Mouse (Mus musculus) heart, embryonic 12.5 days (tissue): ENCODE data around the gene Plcl2. TPM values are rescaled to one million over a fixed set of nuclear protein-coding genes. Genes with fewer than 3 reads are reported as not detected.

Experiments used
- ATAC-seq: fragments of 200-750 bp; cut with Nextera tagmentation; 2 replicates; pipeline ENCODE4 v1.8.0; 2017; ENCODE audit warnings: moderate TSS enrichment, moderate library complexity; ENCODE audit not compliant: insufficient number of reproducible peaks, low FRiP score
- H3K27ac ChIP-seq: fragments of 300-500 bp; sonication (generic); 2 replicates; pipeline ENCODE4 v1.5.1; 2016; ENCODE audit warnings: mild to moderate bottlenecking, moderate library complexity; ENCODE audit not compliant: poor library complexity, severe bottlenecking
- H3K27me3 ChIP-seq: fragments of 300-500 bp; sonication (generic); replicated peaks from 2 replicates; pipeline ENCODE4 v1.6.1; 2016; ENCODE audit warnings: mild to moderate bottlenecking, moderate library complexity
- H3K36me3 ChIP-seq: fragments of 300-500 bp; sonication (generic); 2 replicates; pipeline ENCODE4 v1.6.1; 2016; ENCODE audit warnings: mild to moderate bottlenecking, moderate library complexity
- H3K4me1 ChIP-seq: fragments of 300-500 bp; sonication (generic); replicated peaks from 2 replicates; pipeline ENCODE4 v1.6.1; 2016; ENCODE audit warnings: mild to moderate bottlenecking
- H3K4me2 ChIP-seq: fragments of 300-500 bp; sonication (generic); 2 replicates; pipeline ENCODE4 v1.6.1; 2016; ENCODE audit warnings: mild to moderate bottlenecking, moderate library complexity
- H3K4me3 ChIP-seq: fragments of 300-500 bp; sonication (generic); 2 replicates; pipeline ENCODE4 v1.5.1; 2016; ENCODE audit warnings: mild to moderate bottlenecking
- H3K9ac ChIP-seq: fragments of 300-500 bp; sonication (generic); 2 replicates; pipeline ENCODE4 v1.6.1; 2016; ENCODE audit warnings: mild to moderate bottlenecking, moderate library complexity
- H3K9me3 ChIP-seq: fragments of 300-500 bp; sonication (generic); replicated peaks from 2 replicates; pipeline ENCODE4 v1.6.1; 2016; ENCODE audit warnings: mild to moderate bottlenecking, moderate library complexity
- WGBS: fragments of 180-500 bp; shearing (Covaris S2); methylation state at CpG from one replicate; pipeline ENCODE4 v1.1.7; 2016; 5-methylcytosine and 5-hydroxymethylcytosine counted together
- polyA plus RNA-seq: library from polyadenylated mRNA; unstranded; fragments of >200 nt; fragmentation: Nextera tagmentation; extraction: Ambion mirVana; gene quantifications from 2 replicates; pipeline ENCODE4 v1.2.1, GENCODE M21; 2016

Plcl2 gene
- polyA plus RNA-seq, 1 experiment from 2014 or later = 4.6 TPM

GRCm38 (mm10) chr17:50650535-50651223 lies 141.5 kb downstream of the Plcl2 start:
- WGBS = 91% methylated on average over 14 of the region's 14 CpGs
- Histone ChIP-seq H3K4me1 (peaks cover 13% of the 10 kb centered on the region), H3K27ac (no peak overlapping the region), H3K4me2 (no peak overlapping the region), H3K36me3 (peaks cover 4% of the 10 kb centered on the region; the same call in 1 of the 2 replicates), H3K9ac (no peak overlapping the region), H3K9me3 (peaks cover 14% of the 10 kb centered on the region; the same call in 1 of the 2 replicates), H3K4me3 (no peak overlapping the region), H3K27me3 (no peaks in the 10 kb centered on the region)
- ATAC-seq = no peak

GRCm38 (mm10) chr17:50654741-50655415 lies 145.7 kb downstream of the Plcl2 start:
- peaks cover 23% of the 10 kb centered on the region for H3K4me1 ChIP-seq
- H3K9me3 ChIP-seq = no peaks in the 10 kb centered on the region
- no peak overlapping the region for H3K4me3 ChIP-seq
- 32% methylated on average over 5 of the region's 5 CpGs for WGBS
- H3K4me2 ChIP-seq = peak overlapping the region; percentile 25; the same call in 1 of the 2 replicates
- H3K27me3 ChIP-seq = no peaks in the 10 kb centered on the region
- ATAC-seq = no peak
- peak overlapping the region; percentile 79 for H3K27ac ChIP-seq
- H3K36me3 ChIP-seq = no peaks in the 10 kb centered on the region
- no peak overlapping the region for H3K9ac ChIP-seq

- peak; percentile 68 for ATAC-seq
- peak overlapping the region; percentile 79 for H3K27ac ChIP-seq
- whole genome bisulfite sequencing = 13% methylated on average over 4 of the region's 4 CpGs
Observed at GRCm38 (mm10) chr17:50655416-50655776, 146.2 kb downstream of the Plcl2 start.

GRCm38 (mm10) chr17:50657321-50657720 lies 148.1 kb downstream of the Plcl2 start:
- Histone ChIP-seq H3K36me3 (no peaks in the 10 kb centered on the region), H3K4me3 (no peak overlapping the region), H3K9me3 (no peaks in the 10 kb centered on the region), H3K4me1 (peaks cover 23% of the 10 kb centered on the region), H3K4me2 (no peak overlapping the region), H3K9ac (no peak overlapping the region), H3K27ac (no peak overlapping the region), H3K27me3 (no peaks in the 10 kb centered on the region)
- no peak for ATAC-seq

More at GRCm38 (mm10) chr17:50655416-50655776, 146.2 kb downstream of the Plcl2 start:
- no peaks in the 10 kb centered on the region for H3K36me3 ChIP-seq
- H3K4me1 ChIP-seq = peaks cover 23% of the 10 kb centered on the region
- H3K4me3 ChIP-seq = no peak overlapping the region
- peak overlapping the region; percentile 25; the same call in 1 of the 2 replicates for H3K4me2 ChIP-seq
- no peaks in the 10 kb centered on the region for H3K9me3 ChIP-seq
- H3K9ac ChIP-seq = no peak overlapping the region
- no peaks in the 10 kb centered on the region for H3K27me3 ChIP-seq

GRCm38 (mm10) chr17:50658901-50659300 lies 149.7 kb downstream of the Plcl2 start:
- 96% methylated on average over 8 of the region's 8 CpGs for WGBS
- no peak overlapping the region for H3K9ac ChIP-seq
- no peaks in the 10 kb centered on the region for H3K36me3 ChIP-seq
- H3K27me3 ChIP-seq = no peaks in the 10 kb centered on the region
- no peak overlapping the region for H3K4me3 ChIP-seq
- peaks cover 23% of the 10 kb centered on the region for H3K4me1 ChIP-seq
- no peak for ATAC-seq
- H3K4me2 ChIP-seq = no peak overlapping the region
- no peak overlapping the region for H3K27ac ChIP-seq
- H3K9me3 ChIP-seq = no peaks in the 10 kb centered on the region

GRCm38 (mm10) chr17:50667596-50667995 lies 158.4 kb downstream of the Plcl2 start:
- no peak overlapping the region for H3K4me2 ChIP-seq
- no peak overlapping the region for H3K27ac ChIP-seq
- no peak overlapping the region for H3K9ac ChIP-seq
- ATAC-seq = no peak
- H3K27me3 ChIP-seq = no peaks in the 10 kb centered on the region
- H3K4me3 ChIP-seq = no peak overlapping the region
- peaks cover 6% of the 10 kb centered on the region for H3K9me3 ChIP-seq
- peaks cover 7% of the 10 kb centered on the region; the same call in 1 of the 2 replicates for H3K36me3 ChIP-seq
- 81% methylated on average over 9 of the region's 9 CpGs for WGBS
- H3K4me1 ChIP-seq = no peaks in the 10 kb centered on the region

- Histone ChIP-seq H3K9me3 (peaks cover 6% of the 10 kb centered on the region), H3K4me1 (no peaks in the 10 kb centered on the region), H3K4me2 (no peak overlapping the region), H3K36me3 (peaks cover 7% of the 10 kb centered on the region; the same call in 1 of the 2 replicates), H3K4me3 (no peak overlapping the region), H3K27ac (no peak overlapping the region), H3K9ac (no peak overlapping the region), H3K27me3 (no peaks in the 10 kb centered on the region)
- whole genome bisulfite sequencing = 74% methylated on average over 4 of the region's 4 CpGs
- ATAC-seq = no peak
Observed at GRCm38 (mm10) chr17:50668681-50669208, 159.5 kb downstream of the Plcl2 start.

GRCm38 (mm10) chr17:50671416-50671815 lies 162.2 kb downstream of the Plcl2 start:
- Histone ChIP-seq H3K4me2 (no peak overlapping the region), H3K9ac (no peak overlapping the region), H3K9me3 (no peaks in the 10 kb centered on the region), H3K4me3 (no peak overlapping the region), H3K4me1 (no peaks in the 10 kb centered on the region), H3K27ac (no peak overlapping the region), H3K27me3 (no peaks in the 10 kb centered on the region), H3K36me3 (no peaks in the 10 kb centered on the region)
- ATAC-seq = no peak
- whole genome bisulfite sequencing = 81% methylated on average over 5 of the region's 5 CpGs

- Histone ChIP-seq H3K4me3 (no peak overlapping the region), H3K27me3 (no peaks in the 10 kb centered on the region), H3K9me3 (no peaks in the 10 kb centered on the region), H3K27ac (no peak overlapping the region), H3K9ac (no peak overlapping the region), H3K36me3 (no peaks in the 10 kb centered on the region), H3K4me2 (no peak overlapping the region), H3K4me1 (peaks cover 22% of the 10 kb centered on the region)
- 85% methylated on average over 7 of the region's 7 CpGs for WGBS
- ATAC-seq = no peak
Observed at GRCm38 (mm10) chr17:50674580-50674979, 165.4 kb downstream of the Plcl2 start.

- ATAC-seq = no peak
- no peaks in the 10 kb centered on the region for H3K27me3 ChIP-seq
- 82% methylated on average over 11 of the region's 11 CpGs for WGBS
Observed at GRCm38 (mm10) chr17:50675231-50675630, 166.0 kb downstream of the Plcl2 start.

GRCm38 (mm10) chr17:50677334-50677733 lies 168.1 kb downstream of the Plcl2 start:
- no peak for ATAC-seq
- Histone ChIP-seq H3K9ac (no peak overlapping the region), H3K9me3 (no peaks in the 10 kb centered on the region), H3K4me1 (peaks cover 26% of the 10 kb centered on the region), H3K36me3 (no peaks in the 10 kb centered on the region), H3K4me3 (no peak overlapping the region), H3K27me3 (no peaks in the 10 kb centered on the region), H3K27ac (no peak overlapping the region), H3K4me2 (no peak overlapping the region)
- 93% methylated on average over 14 of the region's 14 CpGs for WGBS

More at GRCm38 (mm10) chr17:50675231-50675630, 166.0 kb downstream of the Plcl2 start:
- H3K36me3 ChIP-seq = no peaks in the 10 kb centered on the region
- no peak overlapping the region for H3K27ac ChIP-seq
- H3K9ac ChIP-seq = no peak overlapping the region
- no peak overlapping the region for H3K4me3 ChIP-seq
- no peak overlapping the region for H3K4me2 ChIP-seq
- no peaks in the 10 kb centered on the region for H3K9me3 ChIP-seq
- peaks cover 25% of the 10 kb centered on the region for H3K4me1 ChIP-seq
